Mouse (Mus musculus): ENCODE data around the gene Tlr4.

Gene Tlr4

DNA sequence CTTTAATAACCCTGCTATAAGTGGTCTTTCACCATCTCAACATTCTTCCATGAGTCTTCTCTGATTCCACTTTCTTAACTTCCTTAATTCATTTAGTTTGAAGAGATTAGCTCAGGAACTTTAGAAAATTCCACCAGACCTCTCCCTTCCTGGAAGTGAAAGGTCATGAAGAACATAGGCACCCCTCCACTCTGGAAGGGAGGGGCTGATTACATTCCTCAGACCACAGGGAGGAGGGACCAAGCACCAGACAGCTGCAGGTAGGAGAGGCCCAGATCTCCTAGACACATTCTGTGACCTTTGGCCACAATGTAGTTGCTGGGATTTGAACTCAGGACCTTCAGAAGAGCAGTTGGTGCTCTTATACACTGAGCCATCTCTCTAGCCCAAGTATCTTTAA lies 72.7 kb downstream of the Tlr4 start:
- DNase-seq (ENCODE audit: low spot score in 2 of 2) = no peak

DNA sequence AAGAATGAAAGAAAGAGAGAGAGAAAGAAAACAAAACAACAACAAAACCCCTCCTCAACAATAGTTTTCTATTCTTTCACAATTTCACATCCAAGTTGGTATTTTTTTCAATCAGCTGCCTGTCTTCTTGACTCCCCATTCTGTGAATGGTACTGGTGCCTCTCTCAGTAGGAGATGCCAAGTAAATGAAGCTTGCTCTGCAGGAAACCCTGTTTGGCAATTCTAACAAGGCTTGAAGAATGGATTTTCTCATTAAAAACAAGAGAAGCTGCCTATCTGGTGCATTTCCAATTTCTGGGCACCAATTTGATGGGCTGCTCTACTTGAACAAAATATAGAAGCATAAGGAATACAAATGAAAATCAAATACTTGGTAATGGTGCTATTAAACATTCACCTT lies 74.1 kb downstream of the Tlr4 start:
- DNase-seq (ENCODE audit: low spot score in 2 of 2) = no peak

DNA sequence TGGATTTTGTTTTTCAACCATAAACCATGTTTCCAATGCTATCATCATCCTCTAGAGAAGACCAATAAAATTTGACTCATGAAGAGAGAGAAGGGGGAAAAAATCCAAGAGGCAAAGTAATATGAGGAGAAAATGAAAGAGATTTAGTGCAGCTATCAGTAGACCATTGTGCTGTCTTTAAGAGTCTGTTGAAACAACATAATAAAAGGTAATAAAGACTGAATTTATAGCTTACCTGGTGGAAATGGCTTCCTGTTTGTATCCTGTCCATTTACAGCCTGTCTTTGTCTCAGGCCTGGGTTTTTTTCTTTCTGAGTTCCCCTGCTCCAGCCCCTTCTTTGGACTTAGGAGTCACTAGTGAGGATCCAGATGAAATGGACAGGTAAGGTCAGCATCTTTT lies 81.0 kb downstream of the Tlr4 start:
- no peak for DNase-seq (ENCODE audit: low spot score in 2 of 2)

DNA sequence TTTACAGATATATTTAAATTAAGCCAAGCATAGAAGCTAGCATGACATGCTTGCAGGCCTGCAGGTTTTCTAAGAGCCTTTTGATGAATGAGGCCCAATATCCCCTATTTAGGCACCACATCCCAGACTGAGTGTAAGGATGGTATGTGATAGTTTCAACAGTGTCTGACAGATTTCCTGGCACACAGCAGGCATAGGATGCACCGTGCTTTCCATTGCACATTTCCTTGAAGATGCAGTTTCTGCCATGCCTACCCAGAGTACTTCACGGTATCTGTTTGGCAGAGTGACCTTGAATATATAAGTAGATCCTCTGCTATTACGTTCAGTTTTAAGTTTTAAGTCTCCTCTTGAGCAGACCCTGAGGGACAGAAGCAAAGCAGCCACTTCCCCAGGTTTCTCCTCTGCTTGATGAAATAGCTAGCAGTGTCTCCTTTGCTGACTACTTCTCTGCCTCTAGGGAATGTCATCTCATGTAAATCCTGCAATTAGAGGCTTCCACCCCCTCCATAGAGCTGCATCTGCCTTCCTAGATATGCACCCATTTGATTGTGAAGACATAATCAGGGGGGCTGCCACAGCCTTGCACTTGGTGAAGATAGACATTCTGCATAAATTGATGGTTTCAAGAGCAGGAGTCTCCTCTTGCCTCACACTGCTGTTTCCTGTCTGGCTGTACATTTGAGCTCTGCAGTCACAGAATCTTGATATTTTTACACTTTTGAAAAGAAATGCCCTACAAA lies 92.4 kb downstream of the Tlr4 start:
- no peak for DNase-seq (ENCODE audit: low spot score in 2 of 2)

DNA sequence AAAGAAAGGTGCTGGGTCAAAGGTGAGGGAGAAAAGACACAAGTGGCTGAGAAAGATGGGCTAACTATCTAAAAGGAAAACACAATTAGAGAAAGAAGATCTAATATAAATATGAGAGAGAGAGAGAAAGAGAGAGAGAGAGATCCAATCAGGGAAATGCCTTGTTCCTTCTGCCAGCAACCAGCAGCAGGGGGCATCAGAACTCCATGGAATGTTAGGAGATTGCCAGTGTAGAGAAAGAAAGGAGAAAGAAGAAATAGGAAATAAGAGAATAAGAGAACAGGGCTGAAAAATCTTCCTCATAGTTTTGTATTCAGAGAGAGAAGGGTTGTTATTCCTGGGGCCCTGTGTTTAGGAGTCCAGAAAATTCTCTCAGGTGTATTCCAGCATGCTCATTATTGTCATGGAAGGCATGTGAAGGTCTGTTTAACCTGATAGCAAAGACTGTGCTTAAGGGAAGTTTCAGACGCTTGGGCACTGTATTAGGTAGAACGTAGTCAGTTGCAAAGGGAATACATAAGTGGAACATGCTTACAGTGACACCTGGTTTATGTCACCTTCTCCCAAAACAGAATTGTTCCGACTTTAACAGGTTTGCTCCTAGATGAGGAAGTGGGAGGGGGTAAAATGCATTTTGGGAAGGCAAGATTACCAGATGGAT lies 96.4 kb downstream of the Tlr4 start:
- no peak for DNase-seq (ENCODE audit: low spot score in 2 of 2)

DNA sequence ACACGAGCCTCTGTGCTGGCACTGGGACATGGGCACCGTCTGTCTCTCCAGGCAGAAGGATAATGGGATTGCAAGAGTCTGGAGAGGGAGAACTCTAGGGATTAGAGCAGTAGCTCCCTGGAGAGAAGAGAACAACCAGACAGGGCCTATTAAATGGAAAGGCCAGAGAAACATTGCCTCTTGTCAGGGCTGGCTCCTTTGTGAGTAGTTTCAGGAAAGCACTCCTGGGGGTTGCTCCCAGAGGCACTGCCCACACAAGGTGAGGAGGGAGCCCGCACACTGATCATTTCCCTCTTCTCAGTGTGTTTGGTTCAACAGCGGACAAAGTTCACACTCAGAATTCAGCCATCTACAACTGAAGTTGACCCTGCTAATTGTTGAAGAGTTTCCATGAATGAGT lies 98.7 kb downstream of the Tlr4 start:
- no peak for DNase-seq (ENCODE audit: low spot score in 2 of 2)

DNA sequence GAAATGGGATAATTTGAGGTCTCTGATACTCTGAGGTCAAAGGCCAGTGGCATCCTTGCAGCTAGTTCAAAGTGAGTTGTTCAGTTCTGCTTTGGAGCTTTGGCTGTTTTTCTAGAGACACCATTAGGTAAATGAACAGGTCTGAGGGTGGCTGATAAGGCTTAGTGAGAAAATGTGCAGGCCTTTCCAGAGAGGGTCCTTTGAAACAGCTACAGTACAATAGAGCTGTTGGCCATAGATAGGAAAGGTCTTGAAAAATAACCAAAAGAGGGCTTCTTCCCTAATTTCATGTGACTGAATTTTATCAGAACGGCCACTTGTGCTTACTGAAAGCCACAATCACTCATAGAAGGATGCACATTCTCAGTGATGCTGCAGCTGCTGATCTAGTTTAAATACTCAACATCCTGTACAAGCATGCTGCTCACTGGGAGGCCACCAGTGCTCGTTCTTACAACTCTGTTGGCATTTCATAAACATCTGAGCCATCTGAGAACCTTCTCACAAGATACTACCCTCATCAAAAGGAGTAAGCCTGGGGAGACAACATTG lies 100.2 kb downstream of the Tlr4 start:
- DNase-seq (ENCODE audit: low spot score in 2 of 2) = no peak

DNA sequence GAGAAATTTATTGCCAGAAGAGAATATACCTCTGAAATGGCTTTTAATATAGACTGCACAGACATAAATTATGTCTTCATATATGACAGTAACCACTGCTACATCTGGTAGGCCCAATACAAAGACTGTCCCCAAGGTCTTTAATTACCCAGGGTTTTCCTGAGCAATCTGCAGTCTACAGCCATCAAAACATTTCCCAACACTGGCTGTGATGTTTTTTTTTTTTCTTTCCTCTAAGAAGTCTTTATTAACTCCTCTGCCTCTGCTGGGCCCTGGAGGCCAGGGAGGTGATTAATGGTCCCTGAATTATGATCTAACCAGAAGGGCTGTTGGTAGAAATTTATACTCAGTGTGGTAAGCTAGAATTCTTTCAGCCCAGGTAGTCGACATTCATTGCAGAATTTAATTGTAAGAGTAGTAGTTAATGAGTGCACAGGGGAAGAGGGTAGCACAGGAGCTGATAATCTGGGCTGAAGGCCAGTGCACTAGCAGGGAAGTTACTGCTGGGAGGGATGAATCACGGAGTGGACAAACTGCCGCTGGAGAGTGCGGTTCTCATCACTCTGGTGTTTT lies 111.2 kb downstream of the Tlr4 start:
- no peak for DNase-seq (ENCODE audit: low spot score in 2 of 2)

DNA sequence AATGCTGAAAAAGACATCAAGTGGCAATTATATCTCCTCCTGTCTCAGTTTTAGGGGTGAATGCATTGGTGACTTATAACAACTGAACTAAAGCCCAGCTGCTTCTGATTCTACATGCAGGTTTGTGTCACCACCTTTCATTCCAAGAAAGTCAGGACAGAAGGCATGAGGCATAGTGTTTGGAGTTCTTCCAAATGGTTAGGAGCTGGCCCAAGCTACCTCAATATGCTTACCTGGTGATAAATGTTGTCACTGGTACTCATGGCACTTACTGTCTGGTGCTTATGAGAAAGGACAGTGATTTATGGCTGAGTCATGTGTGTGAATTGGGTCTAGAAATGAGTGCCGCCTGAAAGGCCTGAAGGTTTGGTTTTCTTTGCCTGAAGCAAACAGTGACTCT lies 114.5 kb downstream of the Tlr4 start:
- DNase-seq (ENCODE audit: low spot score in 2 of 2) = no peak

DNA sequence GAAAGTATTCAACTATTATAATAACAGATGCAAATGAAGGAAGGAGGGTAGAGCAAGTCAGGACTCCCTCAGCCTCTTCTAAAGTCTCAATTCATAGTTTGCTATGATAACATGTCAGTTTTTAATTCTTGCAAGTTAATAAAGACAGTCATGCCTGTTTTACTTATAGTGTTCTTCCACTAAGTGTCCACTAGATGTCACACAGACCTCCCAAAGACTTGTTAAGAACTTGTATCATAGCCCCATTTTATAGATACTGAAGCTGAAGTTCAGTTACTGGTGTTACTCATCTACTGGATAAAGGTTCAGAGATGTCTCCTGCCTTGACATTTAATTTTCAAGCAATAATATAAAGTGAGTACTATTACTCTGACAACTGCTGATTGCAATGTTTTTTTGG lies 116.3 kb downstream of the Tlr4 start:
- DNase-seq (ENCODE audit: low spot score in 2 of 2) = no peak

DNA sequence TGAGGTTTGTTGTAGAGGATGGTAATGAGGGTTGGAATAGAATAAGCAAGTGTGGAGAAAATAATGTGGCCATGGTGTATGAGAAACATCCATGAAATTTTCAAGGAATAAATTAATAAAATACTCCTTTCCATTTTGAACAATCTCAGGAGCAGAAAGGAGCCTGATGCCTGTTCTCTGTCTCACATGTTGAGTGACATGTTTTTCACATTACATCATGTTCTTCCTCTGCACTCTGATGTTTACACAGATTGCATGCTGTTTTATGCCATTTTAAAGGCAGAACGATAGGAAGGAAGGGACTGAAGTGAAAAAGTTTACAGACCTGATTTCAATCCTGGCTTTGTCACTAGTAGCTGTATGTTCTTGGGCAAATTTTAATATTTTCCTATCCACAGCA lies 120.3 kb downstream of the Tlr4 start:
- DNase-seq (ENCODE audit: low spot score in 2 of 2) = no peak

DNA sequence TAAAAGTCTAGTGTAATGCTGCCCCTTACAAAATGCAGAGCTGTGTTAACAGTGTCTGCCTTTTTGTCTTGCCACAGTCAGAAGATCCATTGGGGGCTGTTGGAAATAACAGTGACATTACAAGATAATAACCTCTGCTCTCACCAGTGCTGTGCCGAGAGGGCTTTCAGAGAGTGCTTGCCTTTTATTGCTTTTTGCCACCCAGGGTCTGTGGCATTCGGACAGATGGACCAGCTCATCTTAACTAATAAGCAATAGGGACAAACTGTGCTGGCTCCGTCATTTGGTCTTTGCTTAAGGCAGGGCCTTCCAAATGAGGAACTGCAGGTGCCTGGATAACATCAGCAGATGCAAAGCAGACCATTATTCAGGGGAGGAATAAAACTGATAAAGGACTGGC lies 147.5 kb downstream of the Tlr4 start:
- no peak for DNase-seq (ENCODE audit: low spot score in 2 of 2)
